Mouse (Mus musculus) liver, postnatal 0 days (tissue): ENCODE measurements around the gene Afap1l2.

Experiments used
- CTCF ChIP-seq: sonication (generic); IDR thresholded peaks from 2 replicates; pipeline ENCODE4 v1.5.1; 2016; ENCODE audit warnings: antibody characterized with exemption, low read depth
- EP300 ChIP-seq: IDR thresholded peaks from 2 replicates; pipeline ENCODE4 v1.6.1; 2016; ENCODE audit warnings: antibody characterized with exemption, low read depth, mild to moderate bottlenecking

DNA sequence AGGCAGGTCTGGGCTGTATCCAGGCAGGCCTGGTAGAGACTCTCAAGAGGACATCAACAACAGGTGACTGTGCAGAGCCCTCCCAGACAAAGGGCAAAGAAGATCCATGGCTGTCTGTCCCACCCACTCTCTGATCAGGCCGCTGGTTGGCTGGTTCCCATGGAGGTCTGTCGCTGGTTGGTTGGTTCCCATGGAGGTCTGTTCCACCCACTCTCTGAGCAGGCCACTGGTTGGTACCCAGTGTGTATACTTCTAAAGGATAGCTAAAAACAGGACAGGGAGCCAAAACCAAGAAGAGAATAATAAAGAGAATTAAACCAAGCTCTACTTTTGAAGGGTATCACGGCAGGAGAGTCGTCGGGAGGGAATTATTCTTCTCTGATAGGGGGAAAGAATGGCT lies 31.5 kb downstream of the Afap1l2 start:
- TF ChIP-seq CTCF (no peak), EP300 (no peak)
